Mouse (Mus musculus) kidney, postnatal 0 days (tissue): ENCODE measurements around the gene Gal3st3. TPM values are rescaled to one million over a fixed set of nuclear protein-coding genes. Genes with fewer than 3 reads are reported as not detected.
A peak's percentile ranks its signal among the peaks of the same experiment; 100 is the strongest.

Source experiments
- ATAC-seq: fragments of 200-750 bp; cut with Nextera tagmentation; replicated peaks from 2 replicates; pipeline ENCODE4 v1.8.0; 2017; ENCODE audit warnings: low read depth, moderate number of reproducible peaks, moderate TSS enrichment, moderate library complexity; ENCODE audit not compliant: low FRiP score
- DNase-seq: peaks from one replicate; pipeline ENCODE4 v3.0.0-alpha.2; 2016; ENCODE audit warnings: low spot score
- H3K27ac ChIP-seq: fragments of 300-500 bp; sonication (generic); 2 replicates; pipeline ENCODE4 v1.5.1; 2014; ENCODE audit warnings: mild to moderate bottlenecking
- H3K27me3 ChIP-seq: fragments of 300-500 bp; sonication (generic); 2 replicates; pipeline ENCODE4 v1.6.1; 2014; ENCODE audit warnings: low read length, mixed read lengths; ENCODE audit not compliant: insufficient read depth
- H3K36me3 ChIP-seq: fragments of 300-500 bp; sonication (generic); 2 replicates; pipeline ENCODE4 v1.6.1; 2014; ENCODE audit warnings: low read length, mixed read lengths; ENCODE audit not compliant: insufficient read depth
- H3K4me1 ChIP-seq: fragments of 300-500 bp; sonication (generic); replicated peaks from 2 replicates; pipeline ENCODE4 v1.6.1; 2014; ENCODE audit warnings: antibody characterized with exemption, low read length, mixed read lengths; ENCODE audit not compliant: insufficient read depth
- H3K4me2 ChIP-seq: fragments of 300-500 bp; sonication (generic); 2 replicates; pipeline ENCODE4 v1.6.1; 2014; ENCODE audit warnings: mild to moderate bottlenecking, low read length, moderate library complexity, mixed read lengths
- H3K4me3 ChIP-seq: fragments of 300-500 bp; sonication (generic); replicated peaks from 2 replicates; pipeline ENCODE4 v1.5.1; 2014; ENCODE audit warnings: low read depth, low read length
- H3K9ac ChIP-seq: fragments of 300-500 bp; sonication (generic); 2 replicates; pipeline ENCODE4 v1.6.1; 2014; ENCODE audit warnings: low read depth, low read length
- H3K9me3 ChIP-seq: fragments of 300-500 bp; sonication (generic); replicated peaks from 2 replicates; pipeline ENCODE4 v1.6.1; 2016; ENCODE audit warnings: low read length, inconsistent platforms, mixed read lengths
- CTCF ChIP-seq: IDR thresholded peaks from 2 replicates; pipeline ENCODE4 v1.5.1; 2016; ENCODE audit warnings: antibody characterized with exemption, low read depth, mild to moderate bottlenecking, moderate library complexity
- WGBS: fragments of 180-500 bp; shearing (Covaris S2); extraction: QIAGEN DNeasy Blood & Tissue Kit; methylation state at CpG from one replicate; pipeline ENCODE4 v1.1.7; 2014; 5-methylcytosine and 5-hydroxymethylcytosine counted together
- polyA plus RNA-seq: library from polyadenylated mRNA; unstranded; fragments of >200 nt; fragmentation: Nextera tagmentation; extraction: Ambion mirVana; gene quantifications from 2 replicates; pipeline ENCODE4 v1.2.1, GENCODE M21; 2015

The Gal3st3 gene
- polyA plus RNA-seq, 1 experiment from 2014 or later: 2.2 TPM

GRCm38 (mm10) chr19:5271430-5271829 is 26.7 kb upstream of the Gal3st3 start:
- Histone ChIP-seq H3K27ac (no peak overlapping the region), H3K9ac (no peak overlapping the region), H3K36me3 (0 out of 2 replicates have a peak, but pooled peaks cover 12% of the 10 kb centered on the region), H3K9me3 (no peaks in the 10 kb centered on the region), H3K4me3 (no peak overlapping the region), H3K27me3 (no peaks in the 10 kb centered on the region), H3K4me1 (0 out of 2 replicates have a peak, but pooled peaks cover 8% of the 10 kb centered on the region), H3K4me2 (peak overlapping the region; percentile 93)
- ATAC-seq: no peak
- no peak for TF ChIP-seq CTCF
- DNase-seq: no peak
- WGBS: 48% methylated on average over 1 of the region's 1 CpGs

- peak overlapping the region; percentile 83 for H3K9ac ChIP-seq
- peak; percentile 53 for ATAC-seq
Measured at GRCm38 (mm10) chr19:5272326-5272795, 25.8 kb upstream of the Gal3st3 start.

GRCm38 (mm10) chr19:5272801-5273733 is 25.1 kb upstream of the Gal3st3 start, which contains the start of gene Pacs1:
Pacs1 (minus strand) TSS chr19:5273119.
- ATAC-seq: peak; percentile 93
- under 1% methylated on average over 69 of the region's 97 CpGs for WGBS
- peak within 1 kb of the TSS; percentile 91 for H3K27ac ChIP-seq
- peak within 1 kb of the TSS; percentile 83 for H3K9ac ChIP-seq
- peak within 1 kb of the TSS; percentile 96 for H3K4me3 ChIP-seq
- H3K4me1 ChIP-seq: 0 out of 2 replicates have a peak, but pooled peaks cover 8% of the 10 kb centered on the region
- no peaks in the 10 kb centered on the region for H3K27me3 ChIP-seq
- no peaks in the 10 kb centered on the region for H3K9me3 ChIP-seq
- DNase-seq: peak; percentile 92
- peak within 1 kb of the TSS; percentile 93 for H3K4me2 ChIP-seq
- no peak; the same call in none of the 2 replicates for TF ChIP-seq CTCF
- peaks cover 18% of the 10 kb centered on the region; the same call in 1 of the 2 replicates for H3K36me3 ChIP-seq

More at GRCm38 (mm10) chr19:5272326-5272795, 25.8 kb upstream of the Gal3st3 start:
- no peaks in the 10 kb centered on the region for H3K27me3 ChIP-seq
- H3K4me1 ChIP-seq: 0 out of 2 replicates have a peak, but pooled peaks cover 8% of the 10 kb centered on the region
- no peaks in the 10 kb centered on the region for H3K9me3 ChIP-seq
- peak overlapping the region; percentile 93 for H3K4me2 ChIP-seq
- peak overlapping the region; percentile 91 for H3K27ac ChIP-seq
- TF ChIP-seq CTCF: no peak
- peak; percentile 39 for DNase-seq
- WGBS: under 1% methylated on average over 25 of the region's 30 CpGs
- H3K36me3 ChIP-seq: peaks cover 12% of the 10 kb centered on the region; the same call in 1 of the 2 replicates
- peak overlapping the region; percentile 96 for H3K4me3 ChIP-seq

- H3K4me2 ChIP-seq: no peak overlapping the region; the same call in 1 of the 2 replicates
Measured at GRCm38 (mm10) chr19:5273916-5274315, 24.2 kb upstream of the Gal3st3 start.

GRCm38 (mm10) chr19:5274641-5275040 is 23.5 kb upstream of the Gal3st3 start:
- Histone ChIP-seq H3K4me1 (0 out of 2 replicates have a peak, but pooled peaks cover 8% of the 10 kb centered on the region), H3K36me3 (peaks cover 34% of the 10 kb centered on the region), H3K4me2 (no peak overlapping the region), H3K27me3 (no peaks in the 10 kb centered on the region), H3K9ac (no peak overlapping the region), H3K27ac (peak overlapping the region; percentile 91), H3K4me3 (no peak overlapping the region), H3K9me3 (no peaks in the 10 kb centered on the region)
- no peak for TF ChIP-seq CTCF
- WGBS: 89% methylated on average over 13 of the region's 13 CpGs
- DNase-seq: no peak
- ATAC-seq: no peak

More at GRCm38 (mm10) chr19:5273916-5274315, 24.2 kb upstream of the Gal3st3 start:
- ATAC-seq (no peak), DNase-seq (no peak)
- TF ChIP-seq CTCF: no peak
- WGBS: 58% methylated on average over 4 of the region's 4 CpGs
- peak overlapping the region; percentile 91 for H3K27ac ChIP-seq
- H3K4me1 ChIP-seq: 0 out of 2 replicates have a peak, but pooled peaks cover 8% of the 10 kb centered on the region
- peaks cover 27% of the 10 kb centered on the region for H3K36me3 ChIP-seq
- H3K4me3 ChIP-seq: no peak overlapping the region
- no peaks in the 10 kb centered on the region for H3K9me3 ChIP-seq
- H3K9ac ChIP-seq: no peak overlapping the region
- no peaks in the 10 kb centered on the region for H3K27me3 ChIP-seq

- no peaks in the 10 kb centered on the region for H3K9me3 ChIP-seq
Measured at GRCm38 (mm10) chr19:5275736-5276135, 22.4 kb upstream of the Gal3st3 start.

More at GRCm38 (mm10) chr19:5275736-5276135, 22.4 kb upstream of the Gal3st3 start:
- no peak overlapping the region for H3K4me3 ChIP-seq
- 0 out of 2 replicates have a peak, but pooled peaks cover 8% of the 10 kb centered on the region for H3K4me1 ChIP-seq
- no peak overlapping the region for H3K9ac ChIP-seq
- DNase-seq (no peak), ATAC-seq (no peak)
- no peaks in the 10 kb centered on the region for H3K27me3 ChIP-seq
- TF ChIP-seq CTCF: no peak
- 91% methylated on average over 5 of the region's 5 CpGs for WGBS
- no peak overlapping the region for H3K27ac ChIP-seq
- H3K4me2 ChIP-seq: no peak overlapping the region
- H3K36me3 ChIP-seq: peaks cover 38% of the 10 kb centered on the region
